Mouse (Mus musculus): Measurements from ENCODE around the gene Ppp2r5b.

Ppp2r5b gene

GRCm38 (mm10) chr19:6273592-6273991 is 37.9 kb upstream of the Ppp2r5b start:
- POLR2A ChIA-PET, result interaction anchor here in 2 of 4 experiments (0.7 to 34.9 kb wide), 8 partner anchors 10 to 144 kb away, joined by 3 to 829 read pairs (median 5); partner anchors contain the start of genes Arl2 (in 1 of the 2), Batf2 (in 1 of the 2) and Men1 (in 1 of the 2)
- CTCF ChIA-PET, result interaction anchor here in 2 of 4 experiments (0.6 to 0.7 kb wide), 2 partner anchors 11 to 861 kb away, joined by 3 read pairs; no protein-coding TSS in a partner anchor

GRCm38 (mm10) chr19:6272738-6273137 is 37.1 kb upstream of the Ppp2r5b start:
- ChIA-PET POLR2A (interaction anchor here in 2 of 4 experiments (0.6 to 34.9 kb wide), 7 partner anchors 9 to 94 kb away, joined by 3 to 829 read pairs (median 7); partner anchors contain the start of genes Cdc42bpg (in 1 of the 2) and Men1 (in 1 of the 2)), CTCF (interaction anchor here in 1 of 4 experiments (0.7 kb wide), 1 partner anchor 10 kb away, joined by 3 read pairs; no protein-coding TSS in a partner anchor)

GRCm38 (mm10) chr19:6272053-6272452 is 36.4 kb upstream of the Ppp2r5b start:
- ChIA-PET POLR2A (interaction anchor here (0.5 to 34.9 kb wide), 17 partner anchors 8 to 431 kb away, joined by 3 to 829 read pairs (median 5); partner anchors contain the start of genes Cdc42bpg (in 2 of the 4) and Men1 (in 1 of the 4)), CTCF (interaction anchor here in 2 of 4 experiments (0.6 to 1.1 kb wide), 2 partner anchors 15 to 44 kb away, joined by 3 read pairs; no protein-coding TSS in a partner anchor)

GRCm38 (mm10) chr19:6271206-6271605 is 35.5 kb upstream of the Ppp2r5b start:
- CTCF ChIA-PET, result interaction anchor here in 3 of 4 experiments (0.5 to 4.9 kb wide), 12 partner anchors 9 to 297 kb away, joined by 3 to 43 read pairs (median 4); partner anchors contain the start of gene Cdc42bpg (in 2 of the 3)
- POLR2A ChIA-PET, result interaction anchor here (0.6 to 34.9 kb wide), 44 partner anchors 7 to 1210 kb away, joined by 3 to 829 read pairs (median 7); partner anchors contain the start of genes Atg2a (in 2 of the 4), Cdc42bpg (in 2 of the 4), Men1 (in 2 of the 4) and Sf1 (in 2 of the 4)

- CTCF ChIA-PET, result interaction anchor here (0.5 to 4.9 kb wide), 29 partner anchors 8 to 854 kb away, joined by 3 to 43 read pairs (median 4); partner anchors contain the start of genes Cdc42bpg (in 3 of the 4), Men1 (in 3 of the 4) and Ppp2r5b (in 1 of the 4)
- POLR2A ChIA-PET, result interaction anchor here (0.6 to 34.9 kb wide), 65 partner anchors 8 to 635 kb away, joined by 3 to 829 read pairs (median 5); partner anchors contain the start of genes Cdc42bpg (in 3 of the 4), Sf1 (in 3 of the 4), Atg2a (in 2 of the 4) and Ehd1 (in 2 of the 4)
Measured at GRCm38 (mm10) chr19:6270661-6271060, 35.0 kb upstream of the Ppp2r5b start.

- ChIA-PET POLR2A (interaction anchor here (0.5 to 34.9 kb wide), 72 partner anchors 9 to 801 kb away, joined by 3 to 829 read pairs (median 5); partner anchors contain the start of genes Cdc42bpg (in 3 of the 4), Sf1 (in 3 of the 4), Atg2a (in 2 of the 4) and Ehd1 (in 2 of the 4)), CTCF (interaction anchor here (0.5 to 8.2 kb wide), 36 partner anchors 8 to 853 kb away, joined by 3 to 66 read pairs (median 4); partner anchors contain the start of genes Cdc42bpg (in 4 of the 4), Men1 (in 3 of the 4) and Ppp2r5b (in 1 of the 4))
Measured at GRCm38 (mm10) chr19:6269798-6270475, 34.3 kb upstream of the Ppp2r5b start.

GRCm38 (mm10) chr19:6268670-6269132 is 33.0 kb upstream of the Ppp2r5b start:
- ChIA-PET POLR2A (interaction anchor here in 3 of 4 experiments (0.6 to 34.9 kb wide), 24 partner anchors 10 to 745 kb away, joined by 3 to 829 read pairs (median 6); partner anchors contain the start of genes Atg2a (in 2 of the 3), Cdc42bpg (in 2 of the 3), Ehd1 (in 2 of the 3) and Cdca5 (in 1 of the 3)), CTCF (interaction anchor here (0.5 to 8.2 kb wide), 21 partner anchors 8 to 1471 kb away, joined by 3 to 66 read pairs (median 5); partner anchors contain the start of genes Cdc42bpg (in 3 of the 4), Ehd1 (in 1 of the 4), Men1 (in 1 of the 4) and Ppp2r5b (in 1 of the 4))

- ChIA-PET POLR2A (interaction anchor here (0.8 to 34.9 kb wide), 15 partner anchors 10 to 200 kb away, joined by 3 to 829 read pairs (median 5); partner anchors contain the start of genes Cdc42bpg (in 2 of the 4), Ehd1 (in 2 of the 4), Men1 (in 1 of the 4) and Ppp2r5b (in 1 of the 4)), CTCF (interaction anchor here (0.5 to 8.2 kb wide), 16 partner anchors 8 to 1471 kb away, joined by 3 to 66 read pairs (median 3); partner anchors contain the start of genes Ehd1 (in 2 of the 4), Cdc42bpg (in 1 of the 4) and Ppp2r5b (in 1 of the 4))
Measured at GRCm38 (mm10) chr19:6268170-6268528, 32.5 kb upstream of the Ppp2r5b start.

- POLR2A ChIA-PET, result interaction anchor here (0.8 to 34.9 kb wide), 12 partner anchors 11 to 200 kb away, joined by 3 to 829 read pairs (median 4); partner anchors contain the start of genes Ehd1 (in 2 of the 4), Cdc42bpg (in 1 of the 4), Men1 (in 1 of the 4) and Ppp2r5b (in 1 of the 4)
- CTCF ChIA-PET, result interaction anchor here (0.7 to 8.2 kb wide), 18 partner anchors 9 to 301 kb away, joined by 3 to 66 read pairs (median 5); partner anchors contain the start of genes Cdc42bpg (in 2 of the 4), Ehd1 (in 1 of the 4) and Ppp2r5b (in 1 of the 4)
Measured at GRCm38 (mm10) chr19:6267306-6268169, 31.9 kb upstream of the Ppp2r5b start.

GRCm38 (mm10) chr19:6265727-6266182 is 30.1 kb upstream of the Ppp2r5b start:
- ChIA-PET POLR2A (interaction anchor here (0.6 to 34.9 kb wide), 25 partner anchors 9 to 895 kb away, joined by 3 to 829 read pairs (median 4); partner anchors contain the start of genes Ehd1 (in 4 of the 4), Sf1 (in 2 of the 4), Cdc42bpg (in 1 of the 4) and Map4k2 (in 1 of the 4)), CTCF (interaction anchor here (0.6 to 8.2 kb wide), 42 partner anchors 8 to 791 kb away, joined by 3 to 66 read pairs (median 4); partner anchors contain the start of genes Cdc42bpg (in 4 of the 4), Ehd1 (in 2 of the 4), Capn1 (in 1 of the 4) and Gpha2 (in 1 of the 4))

- ChIA-PET POLR2A (interaction anchor here in 2 of 4 experiments (0.8 to 34.9 kb wide), 19 partner anchors 8 to 250 kb away, joined by 3 to 829 read pairs (median 5); partner anchors contain the start of genes Ehd1 (in 2 of the 2), Atg2a (in 1 of the 2), Map4k2 (in 1 of the 2) and Men1 (in 1 of the 2)), CTCF (interaction anchor here (0.8 to 8.2 kb wide), 20 partner anchors 9 to 345 kb away, joined by 3 to 66 read pairs (median 5); partner anchors contain the start of genes Cdc42bpg (in 2 of the 4), Ehd1 (in 2 of the 4) and Men1 (in 1 of the 4))
Measured at GRCm38 (mm10) chr19:6264945-6265344, 29.3 kb upstream of the Ppp2r5b start.

- POLR2A ChIA-PET, result interaction anchor here (0.7 to 34.9 kb wide), 38 partner anchors 9 to 804 kb away, joined by 3 to 829 read pairs (median 4); partner anchors contain the start of genes Atg2a (in 2 of the 4), Ehd1 (in 2 of the 4), Men1 (in 2 of the 4) and Cdc42bpg (in 1 of the 4)
Measured at GRCm38 (mm10) chr19:6264200-6264599, 28.5 kb upstream of the Ppp2r5b start.

GRCm38 (mm10) chr19:6262839-6263433 is 27.3 kb upstream of the Ppp2r5b start:
- CTCF ChIA-PET, result interaction anchor here (0.6 to 8.2 kb wide), 31 partner anchors 8 to 261 kb away, joined by 3 to 66 read pairs (median 3); partner anchors contain the start of genes Cdc42bpg (in 3 of the 4), Men1 (in 2 of the 4), Arl2 (in 1 of the 4) and Ehd1 (in 1 of the 4)
- POLR2A ChIA-PET, result interaction anchor here (0.6 to 34.9 kb wide), 31 partner anchors 9 to 196 kb away, joined by 3 to 829 read pairs (median 5); partner anchors contain the start of genes Ehd1 (in 2 of the 4), Arl2 (in 1 of the 4), Atg2a (in 1 of the 4) and Batf2 (in 1 of the 4)

More at GRCm38 (mm10) chr19:6264200-6264599, 28.5 kb upstream of the Ppp2r5b start:
- CTCF ChIA-PET, result interaction anchor here (0.7 to 8.2 kb wide), 26 partner anchors 11 to 184 kb away, joined by 3 to 66 read pairs (median 4); partner anchors contain the start of genes Cdc42bpg (in 4 of the 4), Ehd1 (in 3 of the 4), Men1 (in 2 of the 4) and Atg2a (in 1 of the 4)

- ChIA-PET POLR2A (interaction anchor here in 2 of 4 experiments (0.7 to 34.9 kb wide), 14 partner anchors 8 to 121 kb away, joined by 3 to 829 read pairs (median 6); partner anchors contain the start of genes Ehd1 (in 2 of the 2), Arl2 (in 1 of the 2), Atg2a (in 1 of the 2) and Batf2 (in 1 of the 2)), CTCF (interaction anchor here (0.7 to 8.2 kb wide), 21 partner anchors 9 to 262 kb away, joined by 3 to 66 read pairs (median 4); partner anchors contain the start of genes Cdc42bpg (in 2 of the 4), Ehd1 (in 1 of the 4), Map4k2 (in 1 of the 4) and Men1 (in 1 of the 4))
Measured at GRCm38 (mm10) chr19:6262222-6262621, 26.6 kb upstream of the Ppp2r5b start.

Measured in embryonic stem cell, embryonic (primary cell).